Mouse (Mus musculus) hindbrain, embryonic 10.5 days (tissue): ENCODE results near the gene Pla2g6. TPM values are rescaled to one million over a fixed set of nuclear protein-coding genes. Genes with fewer than 3 reads are reported as not detected.

ENCODE experiments used
- DNase-seq: peaks from one replicate; pipeline ENCODE4 v3.0.0-alpha.2; 2017; ENCODE audit warnings: low spot score
- H3K27ac ChIP-seq: fragments of 300-500 bp; sonication (generic); 2 replicates; pipeline ENCODE4 v1.5.1; 2016; ENCODE audit warnings: mild to moderate bottlenecking, moderate library complexity
- H3K27me3 ChIP-seq: fragments of 300-500 bp; sonication (generic); 2 replicates; pipeline ENCODE4 v1.6.1; 2016; ENCODE audit warnings: mild to moderate bottlenecking; ENCODE audit not compliant: poor library complexity, insufficient read depth, severe bottlenecking
- H3K36me3 ChIP-seq: fragments of 300-500 bp; sonication (generic); 2 replicates; pipeline ENCODE4 v1.6.1; 2016; ENCODE audit warnings: mild to moderate bottlenecking, moderate library complexity
- H3K4me1 ChIP-seq: fragments of 300-500 bp; sonication (generic); replicated peaks from 2 replicates; pipeline ENCODE4 v1.6.1; 2016; ENCODE audit warnings: mild to moderate bottlenecking
- H3K4me3 ChIP-seq: fragments of 300-500 bp; sonication (generic); 2 replicates; pipeline ENCODE4 v1.5.1; 2016; ENCODE audit warnings: mild to moderate bottlenecking, moderate library complexity
- H3K9me3 ChIP-seq: fragments of 300-500 bp; sonication (generic); 2 replicates; pipeline ENCODE4 v1.6.1; 2016; ENCODE audit warnings: mild to moderate bottlenecking, moderate library complexity
- WGBS: fragments of 180-500 bp; shearing (Covaris S2); methylation state at CpG from one replicate; pipeline ENCODE4 v1.1.7; 2016; 5-methylcytosine and 5-hydroxymethylcytosine counted together
- polyA plus RNA-seq: library from polyadenylated mRNA; unstranded; fragments of >200 nt; fragmentation: Nextera tagmentation; extraction: Ambion mirVana; gene quantifications from 2 replicates; pipeline ENCODE4 v1.2.1, GENCODE M21; 2016

Pla2g6 gene
- polyA plus RNA-seq, 1 experiment from 2014 or later: 25.3 TPM

DNA sequence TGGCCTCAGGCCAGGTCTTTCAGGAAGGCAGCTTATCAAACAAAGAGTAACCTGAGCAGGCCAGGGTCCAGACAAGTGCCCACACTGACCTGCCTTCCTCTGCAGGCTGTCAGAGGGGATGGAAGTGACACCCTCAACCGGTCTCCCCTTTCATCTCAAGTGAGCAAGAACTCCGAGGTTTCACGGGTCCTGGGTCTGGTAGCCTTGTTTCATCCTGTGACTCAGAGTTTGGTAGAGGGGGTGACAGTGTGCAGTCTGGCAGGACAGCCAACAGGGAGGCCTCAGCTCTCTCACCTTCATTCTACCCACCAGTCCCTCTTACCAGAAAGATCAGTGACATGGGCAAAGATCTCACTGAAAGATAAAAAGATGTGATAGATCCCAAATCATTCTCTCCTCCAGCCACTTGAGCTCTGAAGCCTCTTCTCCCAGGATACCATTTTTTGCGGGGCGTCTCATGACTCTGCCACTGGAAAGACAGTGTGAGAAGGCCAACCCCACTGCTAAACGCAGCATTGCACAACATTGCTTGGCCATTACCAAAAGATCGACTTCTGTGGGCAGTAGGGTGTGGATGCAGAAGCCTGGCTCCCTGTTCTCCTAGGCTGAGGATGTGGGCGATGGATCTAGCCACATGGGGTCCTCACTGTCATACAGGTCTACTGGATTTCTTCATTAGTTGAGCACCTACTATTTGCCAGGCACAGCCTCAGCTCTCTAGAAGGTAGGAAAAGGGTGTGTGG is 18.0 kb upstream of the Pla2g6 start, which contains the start of gene Maff:
Gene Maff, plus strand, starts transcription at position 571 of the 743 bp plus-strand sequence.
- no peaks in the 10 kb centered on the region for H3K36me3 ChIP-seq
- H3K9me3 ChIP-seq: no peaks in the 10 kb centered on the region
- no peak for DNase-seq
- WGBS: 48% methylated on average over 8 of the region's 8 CpGs
- H3K27me3 ChIP-seq: peaks cover 40% of the 10 kb centered on the region
- H3K4me1 ChIP-seq: peaks cover 29% of the 10 kb centered on the region
- H3K27ac ChIP-seq: peak within 1 kb of the TSS; percentile 89
- H3K4me3 ChIP-seq: peak within 1 kb of the TSS; percentile 86

- 69% methylated on average over 4 of the region's 4 CpGs for WGBS
- H3K27me3 ChIP-seq: peaks cover 30% of the 10 kb centered on the region
Observed at GRCm38 (mm10) chr15:79344627-79345026, 16.4 kb upstream of the Pla2g6 start.

DNA sequence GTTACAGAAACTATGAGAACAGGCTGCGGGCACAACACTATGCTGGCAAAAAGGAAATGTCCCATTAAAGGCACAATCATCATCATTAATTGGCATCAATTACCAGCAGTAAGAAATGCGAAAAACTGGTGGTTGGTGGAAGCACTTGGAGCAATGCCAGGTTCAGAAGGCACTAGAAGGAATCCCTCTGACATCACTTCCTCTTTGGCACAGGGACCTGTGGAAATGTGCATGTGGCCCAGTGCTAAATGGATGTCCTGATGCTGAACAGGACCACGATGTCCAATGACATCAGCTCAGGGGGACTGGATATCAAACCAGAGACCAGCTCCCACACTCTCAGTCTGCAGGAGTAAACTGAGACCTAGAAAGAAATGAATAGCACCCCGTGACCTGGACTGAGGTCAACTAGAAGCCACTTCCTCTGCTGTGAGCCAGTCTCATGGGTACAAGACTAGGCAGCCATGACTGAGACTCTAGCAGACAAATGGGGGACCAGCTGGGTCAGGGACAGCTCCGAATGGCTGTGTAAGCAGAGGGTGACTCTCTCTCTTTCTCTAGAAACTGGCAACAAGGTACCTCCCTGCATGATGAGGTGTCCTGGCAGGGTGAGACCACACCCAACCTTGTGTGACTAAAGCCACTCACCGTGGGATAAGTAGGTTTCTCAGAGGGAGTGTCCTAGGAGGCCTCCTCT is 14.6 kb upstream of the Pla2g6 start:
- DNase-seq: no peak
- no peaks in the 10 kb centered on the region for H3K9me3 ChIP-seq
- H3K27ac ChIP-seq: no peak overlapping the region
- H3K27me3 ChIP-seq: peaks cover 16% of the 10 kb centered on the region
- H3K4me3 ChIP-seq: no peak overlapping the region
- H3K36me3 ChIP-seq: no peaks in the 10 kb centered on the region
- H3K4me1 ChIP-seq: peaks cover 14% of the 10 kb centered on the region
- WGBS: 82% methylated on average over 6 of the region's 6 CpGs

More at GRCm38 (mm10) chr15:79344627-79345026, 16.4 kb upstream of the Pla2g6 start:
- H3K9me3 ChIP-seq: no peaks in the 10 kb centered on the region
- H3K4me1 ChIP-seq: peaks cover 26% of the 10 kb centered on the region
- no peaks in the 10 kb centered on the region for H3K36me3 ChIP-seq
- DNase-seq: no peak
- no peak overlapping the region for H3K4me3 ChIP-seq
- no peak overlapping the region for H3K27ac ChIP-seq

GRCm38 (mm10) chr15:79338978-79339377 is 10.8 kb upstream of the Pla2g6 start:
- 78% methylated on average over 5 of the region's 5 CpGs for WGBS
- no peaks in the 10 kb centered on the region for H3K9me3 ChIP-seq
- H3K27me3 ChIP-seq: no peaks in the 10 kb centered on the region
- DNase-seq: no peak
- H3K27ac ChIP-seq: no peak overlapping the region
- H3K36me3 ChIP-seq: no peaks in the 10 kb centered on the region
- H3K4me3 ChIP-seq: no peak overlapping the region
- peaks cover 15% of the 10 kb centered on the region for H3K4me1 ChIP-seq

- H3K4me1 ChIP-seq: peaks cover 15% of the 10 kb centered on the region
- DNase-seq: no peak
- no peaks in the 10 kb centered on the region for H3K36me3 ChIP-seq
- H3K27me3 ChIP-seq: no peaks in the 10 kb centered on the region
- WGBS: 65% methylated on average over 7 of the region's 7 CpGs
- H3K27ac ChIP-seq: peak overlapping the region; percentile 14
- H3K4me3 ChIP-seq: no peak overlapping the region
- H3K9me3 ChIP-seq: no peaks in the 10 kb centered on the region
Observed at GRCm38 (mm10) chr15:79335061-79335655, 7.0 kb upstream of the Pla2g6 start.

GRCm38 (mm10) chr15:79333409-79333808 is 5.2 kb upstream of the Pla2g6 start:
- Histone ChIP-seq H3K9me3 (no peaks in the 10 kb centered on the region), H3K27ac (no peak overlapping the region), H3K4me3 (no peak overlapping the region), H3K4me1 (peaks cover 15% of the 10 kb centered on the region), H3K27me3 (no peaks in the 10 kb centered on the region), H3K36me3 (no peaks in the 10 kb centered on the region)
- DNase-seq: no peak
- 83% methylated on average over 4 of the region's 4 CpGs for WGBS

DNA sequence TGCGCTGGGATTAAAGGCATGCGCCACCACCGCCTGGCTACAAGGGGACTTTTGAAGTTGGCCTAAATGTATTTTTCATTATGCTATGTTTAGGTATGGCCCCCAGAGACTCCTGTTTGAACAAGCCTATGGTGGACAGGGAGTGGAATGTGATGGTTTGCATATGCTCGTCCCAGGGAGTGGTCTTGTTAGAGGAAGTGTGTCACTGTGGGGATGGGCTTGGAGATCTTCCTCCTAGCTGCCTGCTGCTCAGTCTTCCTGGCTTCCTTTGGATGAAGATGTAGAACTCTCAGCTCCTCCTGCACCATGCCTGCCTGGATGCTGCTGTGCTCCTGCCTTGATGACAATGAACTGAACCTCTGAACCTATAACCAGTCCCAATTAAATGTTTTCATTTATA is 2.3 kb upstream of the Pla2g6 start:
- Histone ChIP-seq H3K4me1 (peaks cover 38% of the 10 kb centered on the region), H3K36me3 (no peaks in the 10 kb centered on the region), H3K27ac (no peak overlapping the region), H3K9me3 (no peaks in the 10 kb centered on the region), H3K27me3 (no peaks in the 10 kb centered on the region), H3K4me3 (no peak overlapping the region)
- no peak for DNase-seq
- 69% methylated on average over 4 of the region's 4 CpGs for WGBS

DNA sequence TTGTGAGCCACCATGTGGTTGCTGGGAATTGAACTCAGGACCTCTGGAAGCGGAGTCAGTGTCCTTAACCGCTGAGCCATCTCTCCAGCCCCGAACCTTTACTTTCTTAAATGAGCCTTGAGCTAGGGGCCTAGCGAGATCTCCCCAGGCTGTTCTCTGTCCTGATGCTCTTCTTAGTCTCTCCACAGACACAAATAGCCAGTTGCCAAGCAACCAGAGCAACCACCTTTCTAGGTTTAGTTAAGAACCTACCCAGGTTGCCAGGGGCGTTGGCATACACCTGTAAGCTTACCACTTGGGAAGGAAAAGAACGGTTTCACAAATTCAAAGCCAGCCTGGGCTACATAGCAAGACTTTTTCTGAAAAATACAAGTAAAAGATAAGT is 1.8 kb upstream of the Pla2g6 start:
- WGBS: 90% methylated on average over 6 of the region's 6 CpGs
- peaks cover 38% of the 10 kb centered on the region for H3K4me1 ChIP-seq
- H3K4me3 ChIP-seq: no peak overlapping the region
- H3K36me3 ChIP-seq: no peaks in the 10 kb centered on the region
- H3K9me3 ChIP-seq: no peaks in the 10 kb centered on the region
- DNase-seq: no peak
- no peak overlapping the region for H3K27ac ChIP-seq
- H3K27me3 ChIP-seq: no peaks in the 10 kb centered on the region

DNA sequence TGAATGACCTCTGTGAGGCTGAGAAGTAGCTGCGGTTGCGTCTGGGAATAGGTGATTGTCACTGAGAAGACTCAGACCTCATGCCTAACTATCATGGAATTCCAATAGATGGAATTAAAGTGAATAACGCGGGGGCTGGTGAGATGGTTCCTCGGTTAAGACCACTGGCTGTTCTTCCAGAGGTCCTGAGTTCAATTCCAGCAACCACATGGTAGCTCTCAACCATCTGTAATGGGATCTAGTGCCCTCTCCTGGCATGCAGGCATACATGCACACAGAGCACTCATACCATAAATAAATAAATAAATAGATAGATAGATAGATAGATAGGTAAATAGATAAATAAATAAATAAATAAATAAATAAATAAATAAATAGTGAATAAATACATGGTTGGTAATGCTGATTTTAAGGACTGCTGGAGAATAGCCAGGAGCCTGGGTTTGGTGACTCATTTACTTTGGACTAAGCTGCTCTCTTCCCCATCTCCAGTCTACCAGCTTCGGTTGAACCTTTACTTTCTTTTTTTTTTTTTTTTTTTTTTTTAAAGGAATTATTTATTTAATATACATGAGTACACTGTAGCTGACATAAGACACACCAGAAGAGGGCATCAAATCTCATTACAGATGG is 1.3 kb upstream of the Pla2g6 start:
- no peaks in the 10 kb centered on the region for H3K27me3 ChIP-seq
- H3K4me1 ChIP-seq: peaks cover 38% of the 10 kb centered on the region
- DNase-seq: no peak
- no peaks in the 10 kb centered on the region for H3K9me3 ChIP-seq
- no peaks in the 10 kb centered on the region for H3K36me3 ChIP-seq
- no peak overlapping the region for H3K27ac ChIP-seq
- H3K4me3 ChIP-seq: no peak overlapping the region
- 98% methylated on average over 6 of the region's 6 CpGs for WGBS

DNA sequence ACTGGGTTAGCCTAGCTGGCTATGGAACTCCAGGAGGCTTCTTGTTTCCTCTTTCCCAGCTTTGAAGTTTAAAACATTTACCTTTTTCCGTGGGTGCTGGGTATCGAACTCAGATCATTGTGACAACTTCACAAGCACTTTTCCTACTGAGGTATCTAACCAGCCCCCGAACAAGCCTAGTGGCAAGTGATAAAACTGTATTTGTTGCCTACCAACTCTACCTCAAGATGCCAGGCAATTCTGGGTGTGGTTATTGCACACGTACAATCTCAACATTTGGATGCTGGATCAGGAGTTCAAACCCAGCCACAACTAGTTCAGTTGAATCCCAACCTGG is 717 bp upstream of the Pla2g6 start:
- Histone ChIP-seq H3K4me1 (peaks cover 44% of the 10 kb centered on the region), H3K4me3 (no peak overlapping the region), H3K36me3 (no peaks in the 10 kb centered on the region), H3K27me3 (no peaks in the 10 kb centered on the region), H3K9me3 (no peaks in the 10 kb centered on the region), H3K27ac (peak overlapping the region; percentile 95; the same call in 1 of the 2 replicates)
- DNase-seq: no peak
- 91% methylated on average over 4 of the region's 4 CpGs for WGBS

GRCm38 (mm10) chr15:79326971-79327961 is 924 bp downstream of the Pla2g6 start:
- Histone ChIP-seq H3K27ac (peak overlapping the region; percentile 95), H3K27me3 (no peaks in the 10 kb centered on the region), H3K4me1 (peaks cover 58% of the 10 kb centered on the region), H3K36me3 (no peaks in the 10 kb centered on the region), H3K9me3 (no peaks in the 10 kb centered on the region), H3K4me3 (peak overlapping the region; percentile 69)
- 11% methylated on average over 20 of the region's 20 CpGs for WGBS
- peak; percentile 54 for DNase-seq

DNA sequence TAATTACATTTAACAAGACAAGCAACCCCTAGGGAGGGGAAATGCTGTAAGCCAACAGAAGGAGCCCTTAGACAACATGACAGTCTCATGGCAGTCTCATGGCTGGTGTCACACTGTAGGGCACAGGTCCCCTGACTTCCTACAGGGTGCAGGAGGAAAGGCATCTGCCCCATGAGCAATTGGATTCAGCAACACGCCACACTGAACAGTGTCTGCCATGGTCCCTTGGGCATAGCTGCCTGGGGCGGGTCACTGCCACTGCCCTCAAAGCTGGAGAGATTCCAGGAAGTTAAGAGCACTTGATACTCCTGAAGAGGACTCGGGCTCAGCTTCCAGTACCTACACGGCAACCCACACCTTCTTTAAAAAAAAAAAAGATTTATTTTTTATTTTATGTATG is 1.9 kb downstream of the Pla2g6 start:
- Histone ChIP-seq H3K36me3 (no peaks in the 10 kb centered on the region), H3K4me3 (no peak overlapping the region), H3K27ac (peak overlapping the region; percentile 95), H3K9me3 (no peaks in the 10 kb centered on the region), H3K4me1 (peaks cover 58% of the 10 kb centered on the region), H3K27me3 (no peaks in the 10 kb centered on the region)
- DNase-seq: no peak
- WGBS: 74% methylated on average over 4 of the region's 4 CpGs
